Mouse (Mus musculus): ENCODE measurements around the gene Adora2a. TPM values are rescaled to one million over a fixed set of nuclear protein-coding genes. Genes with fewer than 3 reads are reported as not detected.

Adora2a gene
- polyA plus RNA-seq, 1 experiment from 2014 or later = 0.11 TPM

DNA sequence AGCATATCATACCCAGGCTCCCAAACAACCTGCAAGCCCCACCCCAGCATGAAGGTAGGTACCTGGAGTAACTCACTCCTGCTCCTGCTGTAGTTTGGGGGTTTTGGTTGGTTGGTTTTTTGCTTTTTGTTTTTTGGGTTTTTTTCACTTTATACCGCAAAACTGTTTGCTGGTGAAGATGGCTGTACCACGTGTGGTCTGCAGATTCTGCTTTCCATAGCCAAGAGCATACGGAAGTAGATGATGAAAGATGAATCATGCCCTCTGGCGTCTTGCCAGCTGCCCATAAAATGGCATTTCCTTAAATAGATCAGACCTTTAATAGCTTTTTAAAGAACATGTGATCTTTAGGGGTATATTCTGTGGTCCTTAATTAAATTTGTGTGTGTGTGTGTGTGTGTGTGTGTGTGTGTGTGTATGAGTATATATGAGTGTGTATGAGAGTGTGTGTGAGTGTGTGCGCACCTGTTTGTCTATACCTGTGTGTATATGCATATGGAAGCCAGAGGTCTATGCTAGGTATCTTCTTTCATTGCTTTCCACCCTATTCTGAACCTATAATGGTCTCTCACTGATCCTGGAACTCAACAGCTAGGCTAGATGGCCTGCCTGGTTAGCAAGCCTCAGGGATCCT, 16.8 kb upstream of the Adora2a start:
- H3K79me2 ChIP-seq (ENCODE audit: inconsistent target) = no peaks in the 10 kb centered on the region
- H3K4me3 ChIP-seq (ENCODE audit: inconsistent target) = no peak overlapping the region
- H3K27ac ChIP-seq = peak overlapping the region; percentile 54
- 20% methylated on average over 5 of the region's 5 CpGs for WGBS (ENCODE audit: missing documents)
- peaks cover 19% of the 10 kb centered on the region; the same call in 1 of the 2 replicates for H3K36me3 ChIP-seq (ENCODE audit: inconsistent target)

DNA sequence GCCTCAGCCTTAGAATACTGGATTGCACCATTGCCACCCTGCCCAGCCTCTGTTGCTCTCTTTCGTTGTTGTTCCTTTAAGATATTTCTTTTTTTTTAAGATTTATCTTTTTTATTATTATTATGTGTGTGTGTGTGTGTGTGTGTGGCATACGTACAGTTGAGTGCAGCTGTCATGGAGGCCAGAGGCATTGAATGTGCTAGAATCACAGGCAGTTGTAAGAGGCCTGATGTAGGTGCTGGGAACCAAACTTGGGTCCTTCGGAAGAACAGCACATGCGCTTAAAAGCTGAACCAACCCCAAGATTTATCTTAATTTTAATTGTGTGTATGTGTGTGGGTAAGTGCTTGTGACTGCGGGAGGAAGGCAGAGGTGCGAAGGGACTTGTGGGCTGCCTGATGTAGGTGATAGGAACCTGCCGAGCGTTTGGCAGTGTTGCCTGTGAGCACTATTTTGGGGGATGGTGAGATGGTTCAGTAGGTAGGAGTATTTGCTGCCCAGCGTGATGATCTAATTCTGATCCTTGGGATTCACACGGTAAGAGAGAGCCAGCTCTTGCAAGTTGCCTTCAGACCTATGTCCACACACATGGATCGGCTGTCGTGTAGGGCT, 15.4 kb upstream of the Adora2a start:
- 91% methylated on average over 12 of the region's 12 CpGs for WGBS (ENCODE audit: missing documents)
- Histone ChIP-seq H3K79me2 (ENCODE audit: inconsistent target) (no peaks in the 10 kb centered on the region), H3K27ac (no peak overlapping the region), H3K36me3 (ENCODE audit: inconsistent target) (peaks cover 10% of the 10 kb centered on the region; the same call in 1 of the 2 replicates), H3K4me3 (ENCODE audit: inconsistent target) (no peak overlapping the region)

GRCm38 (mm10) chr10:75301937-75302336, 14.7 kb upstream of the Adora2a start:
- WGBS (ENCODE audit: missing documents) = 56% methylated on average over 4 of the region's 4 CpGs
- peaks cover 16% of the 10 kb centered on the region for H3K36me3 ChIP-seq (ENCODE audit: inconsistent target)
- H3K79me2 ChIP-seq (ENCODE audit: inconsistent target) = no peaks in the 10 kb centered on the region
- H3K4me3 ChIP-seq (ENCODE audit: inconsistent target) = no peak overlapping the region
- H3K27ac ChIP-seq = no peak overlapping the region

DNA sequence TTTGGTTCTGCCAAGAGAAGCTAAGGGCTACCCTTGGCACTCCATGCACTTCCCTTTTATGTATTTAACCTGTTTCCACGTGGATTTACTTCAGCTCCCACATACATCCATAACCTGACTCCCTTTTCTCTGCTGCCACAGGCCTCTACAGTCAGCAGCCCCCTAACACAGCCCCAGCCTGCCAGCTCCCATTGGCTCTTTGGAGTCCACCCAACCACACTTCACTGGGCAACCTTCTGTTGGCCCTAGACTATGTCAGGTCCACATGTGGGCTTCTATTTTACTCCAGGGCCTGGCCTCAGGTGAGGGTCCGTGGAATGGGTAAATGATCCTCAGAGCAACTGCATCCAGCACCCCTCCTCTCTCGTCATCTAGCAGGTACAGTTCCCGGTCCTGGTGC, 14.1 kb upstream of the Adora2a start:
- Histone ChIP-seq H3K36me3 (ENCODE audit: inconsistent target) (peaks cover 22% of the 10 kb centered on the region), H3K27ac (no peak overlapping the region), H3K4me3 (ENCODE audit: inconsistent target) (no peak overlapping the region), H3K79me2 (ENCODE audit: inconsistent target) (no peaks in the 10 kb centered on the region)
- WGBS (ENCODE audit: missing documents) = 83% methylated on average over 4 of the region's 4 CpGs

DNA sequence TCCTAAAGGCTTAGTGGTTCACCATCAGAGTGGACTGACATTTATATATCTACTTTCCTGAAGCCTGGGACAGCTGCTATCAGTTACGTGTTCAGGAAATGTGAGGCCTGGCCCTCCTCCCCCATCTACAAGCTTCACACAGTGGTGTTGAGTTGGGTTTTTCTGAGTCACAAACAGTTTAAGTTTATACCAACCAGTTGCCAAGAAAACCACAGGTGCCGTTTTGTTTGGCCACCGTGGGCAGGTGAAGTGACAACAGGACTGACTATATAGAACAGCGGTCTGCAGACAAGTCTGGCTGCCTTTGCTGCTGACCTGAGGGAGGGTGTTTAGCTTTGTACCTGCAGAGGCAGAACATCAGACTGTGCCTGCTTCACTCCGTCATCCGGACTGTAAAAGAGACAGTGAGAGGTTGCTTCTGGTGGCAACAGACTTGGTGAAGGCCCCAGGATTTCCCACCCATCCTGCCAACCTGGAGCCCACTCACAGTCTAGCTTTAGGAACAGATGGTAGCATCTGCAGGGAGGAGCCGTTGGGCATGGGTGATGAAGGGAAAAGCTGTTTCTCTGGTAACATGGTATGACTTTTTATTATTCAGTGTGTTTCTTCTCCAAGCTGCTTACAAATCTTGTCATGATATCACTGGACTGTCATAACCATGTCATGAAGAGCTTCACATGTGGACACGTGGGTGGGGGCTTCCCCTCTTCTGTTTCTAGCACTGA, 13.2 kb upstream of the Adora2a start:
- Histone ChIP-seq H3K27ac (no peak overlapping the region), H3K36me3 (ENCODE audit: inconsistent target) (peaks cover 31% of the 10 kb centered on the region), H3K4me3 (ENCODE audit: inconsistent target) (no peak overlapping the region), H3K79me2 (ENCODE audit: inconsistent target) (no peaks in the 10 kb centered on the region)
- WGBS (ENCODE audit: missing documents) = 70% methylated on average over 8 of the region's 8 CpGs

DNA sequence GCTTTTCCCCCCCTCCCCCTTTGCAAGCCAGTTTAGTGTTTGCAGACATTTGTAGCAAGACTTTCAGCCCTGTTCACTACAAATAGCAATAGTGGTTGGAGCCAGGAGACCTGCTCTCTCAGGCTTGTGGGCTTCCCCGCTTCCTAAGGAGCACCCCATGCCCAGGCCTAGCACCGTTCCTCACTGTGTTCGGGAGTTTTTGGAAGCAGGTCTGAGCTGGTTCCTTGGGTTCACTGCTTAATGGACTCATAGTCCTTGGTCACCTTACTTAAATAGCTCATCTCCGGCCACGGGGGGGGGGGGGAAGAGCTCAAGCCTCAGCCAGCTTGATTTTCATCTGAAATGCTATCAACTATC, 12.7 kb upstream of the Adora2a start:
- H3K27ac ChIP-seq = no peak overlapping the region
- no peak overlapping the region for H3K4me3 ChIP-seq (ENCODE audit: inconsistent target)
- WGBS (ENCODE audit: missing documents) = 87% methylated on average over 5 of the region's 5 CpGs
- no peaks in the 10 kb centered on the region for H3K79me2 ChIP-seq (ENCODE audit: inconsistent target)
- peaks cover 37% of the 10 kb centered on the region for H3K36me3 ChIP-seq (ENCODE audit: inconsistent target)

DNA sequence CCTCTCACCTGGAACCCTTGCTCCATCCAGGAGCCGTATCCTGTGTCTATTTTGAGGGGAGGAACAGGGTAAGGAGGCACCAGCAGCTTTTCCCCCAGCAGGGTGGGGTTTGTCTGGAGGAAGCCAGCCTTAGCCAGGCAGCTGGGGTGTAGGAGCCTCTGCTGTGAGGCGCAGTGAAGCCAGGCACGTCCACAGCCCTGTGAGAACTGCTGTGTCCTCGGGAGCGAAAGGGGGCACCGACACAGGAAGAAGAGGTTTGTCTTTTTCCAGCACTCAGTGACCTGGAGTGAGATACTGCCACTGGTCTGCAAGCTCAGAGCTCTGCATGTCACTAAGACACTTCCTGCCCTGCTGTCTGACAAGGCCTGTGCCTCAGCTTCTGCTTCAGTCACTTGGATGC, 12.3 kb upstream of the Adora2a start:
- no peak overlapping the region for H3K27ac ChIP-seq
- H3K36me3 ChIP-seq (ENCODE audit: inconsistent target) = peaks cover 40% of the 10 kb centered on the region
- WGBS (ENCODE audit: missing documents) = 67% methylated on average over 6 of the region's 6 CpGs
- no peak overlapping the region for H3K4me3 ChIP-seq (ENCODE audit: inconsistent target)
- H3K79me2 ChIP-seq (ENCODE audit: inconsistent target) = no peaks in the 10 kb centered on the region

DNA sequence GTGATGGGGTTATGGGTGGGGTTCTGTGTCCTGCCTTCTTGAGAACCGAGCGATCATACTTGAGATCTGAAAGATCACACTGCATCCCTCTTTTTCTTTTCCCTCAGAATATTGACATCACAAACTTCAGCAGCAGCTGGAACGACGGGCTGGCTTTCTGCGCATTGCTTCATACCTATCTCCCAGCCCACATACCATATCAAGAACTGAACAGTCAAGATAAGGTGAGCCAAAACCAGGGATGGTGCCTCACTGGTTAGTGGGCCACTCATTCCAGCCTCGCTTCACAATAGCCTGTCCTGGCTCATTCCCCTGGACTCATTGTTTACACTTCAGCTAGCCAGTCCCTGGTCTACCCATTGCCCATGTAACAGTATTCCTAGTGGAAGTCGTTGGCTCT, 9.5 kb upstream of the Adora2a start:
- peaks cover 58% of the 10 kb centered on the region for H3K36me3 ChIP-seq (ENCODE audit: inconsistent target)
- no peak overlapping the region for H3K4me3 ChIP-seq (ENCODE audit: inconsistent target)
- 90% methylated on average over 3 of the region's 7 CpGs for WGBS (ENCODE audit: missing documents)
- no peak overlapping the region for H3K27ac ChIP-seq
- no peaks in the 10 kb centered on the region for H3K79me2 ChIP-seq (ENCODE audit: inconsistent target)

DNA sequence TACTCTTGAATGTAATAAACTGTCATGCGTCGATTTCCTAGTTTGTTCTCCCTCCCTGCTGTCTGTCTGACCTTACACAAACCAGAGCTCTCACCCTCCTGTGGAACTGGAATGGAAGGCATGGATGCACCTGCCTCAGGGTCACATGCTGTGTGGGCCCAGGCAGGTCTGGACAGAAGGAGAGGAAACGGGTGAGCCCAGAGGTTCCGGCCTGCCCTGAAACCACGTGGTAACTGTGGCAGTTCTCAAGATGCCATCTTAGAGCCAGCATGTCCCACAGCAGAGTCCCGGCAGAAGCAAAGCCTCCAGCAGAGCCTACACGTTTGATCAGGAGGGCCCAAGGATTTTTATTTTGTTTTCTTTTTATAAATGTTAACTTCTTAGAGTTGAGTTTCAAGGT, 4.3 kb upstream of the Adora2a start:
- Histone ChIP-seq H3K79me2 (ENCODE audit: inconsistent target) (no peaks in the 10 kb centered on the region), H3K36me3 (ENCODE audit: inconsistent target) (peaks cover 39% of the 10 kb centered on the region), H3K27ac (no peak overlapping the region), H3K4me3 (ENCODE audit: inconsistent target) (no peak overlapping the region)
- WGBS (ENCODE audit: missing documents) = 49% methylated on average over 7 of the region's 7 CpGs

GRCm38 (mm10) chr10:75314190-75314980, 2.3 kb upstream of the Adora2a start:
- Histone ChIP-seq H3K79me2 (ENCODE audit: inconsistent target) (no peaks in the 10 kb centered on the region), H3K27ac (no peak overlapping the region), H3K4me3 (ENCODE audit: inconsistent target) (no peak overlapping the region), H3K36me3 (ENCODE audit: inconsistent target) (peaks cover 18% of the 10 kb centered on the region)
- 61% methylated on average over 6 of the region's 6 CpGs for WGBS (ENCODE audit: missing documents)

DNA sequence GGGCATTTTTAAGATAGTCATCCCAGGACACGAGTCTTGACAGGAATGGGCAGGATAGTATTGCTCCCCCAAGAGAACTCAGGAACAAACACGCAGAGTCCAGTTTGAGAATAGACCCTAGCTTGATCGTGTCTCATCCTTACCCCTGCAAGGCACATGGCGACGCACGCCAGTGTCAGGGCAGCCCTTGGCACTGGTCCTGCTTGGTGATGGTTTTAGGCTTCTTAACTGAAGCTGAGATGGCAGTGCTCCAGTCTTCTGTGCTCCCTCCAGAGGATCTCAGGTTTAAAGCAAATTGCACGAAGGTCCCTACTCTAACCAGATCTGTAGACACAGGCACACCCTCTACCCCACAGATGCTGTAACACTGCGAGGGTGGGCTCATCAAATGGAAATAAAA, 921 bp upstream of the Adora2a start:
- Histone ChIP-seq H3K36me3 (ENCODE audit: inconsistent target) (peaks cover 5% of the 10 kb centered on the region; the same call in 1 of the 2 replicates), H3K79me2 (ENCODE audit: inconsistent target) (no peaks in the 10 kb centered on the region), H3K27ac (no peak overlapping the region), H3K4me3 (ENCODE audit: inconsistent target) (no peak overlapping the region)
- WGBS (ENCODE audit: missing documents) = 69% methylated on average over 8 of the region's 8 CpGs

DNA sequence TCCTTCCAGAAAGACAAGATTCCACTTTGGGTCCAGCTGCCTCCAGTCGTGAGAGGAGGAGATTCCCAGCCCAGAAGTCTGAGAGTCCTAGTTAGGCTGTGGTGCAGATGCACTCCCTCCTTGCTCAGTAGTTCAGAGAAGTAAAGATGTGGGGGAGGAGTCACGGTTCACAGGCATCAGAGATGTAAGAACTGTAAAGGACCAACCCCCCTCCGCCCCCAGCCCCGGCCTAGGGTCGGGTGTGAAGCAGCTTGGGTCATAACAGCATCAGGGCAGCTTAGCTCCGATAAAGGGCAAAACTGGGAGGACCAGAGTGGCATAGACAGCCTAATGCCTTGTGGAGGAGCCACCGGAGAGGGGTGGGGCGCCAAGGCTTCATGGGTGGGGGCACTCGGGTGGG, 205 bp upstream of the Adora2a start:
- Histone ChIP-seq H3K27ac (no peak overlapping the region), H3K4me3 (ENCODE audit: inconsistent target) (no peak overlapping the region), H3K79me2 (ENCODE audit: inconsistent target) (no peaks in the 10 kb centered on the region), H3K36me3 (ENCODE audit: inconsistent target) (no peaks in the 10 kb centered on the region)
- 11% methylated on average over 9 of the region's 9 CpGs for WGBS (ENCODE audit: missing documents)

DNA sequence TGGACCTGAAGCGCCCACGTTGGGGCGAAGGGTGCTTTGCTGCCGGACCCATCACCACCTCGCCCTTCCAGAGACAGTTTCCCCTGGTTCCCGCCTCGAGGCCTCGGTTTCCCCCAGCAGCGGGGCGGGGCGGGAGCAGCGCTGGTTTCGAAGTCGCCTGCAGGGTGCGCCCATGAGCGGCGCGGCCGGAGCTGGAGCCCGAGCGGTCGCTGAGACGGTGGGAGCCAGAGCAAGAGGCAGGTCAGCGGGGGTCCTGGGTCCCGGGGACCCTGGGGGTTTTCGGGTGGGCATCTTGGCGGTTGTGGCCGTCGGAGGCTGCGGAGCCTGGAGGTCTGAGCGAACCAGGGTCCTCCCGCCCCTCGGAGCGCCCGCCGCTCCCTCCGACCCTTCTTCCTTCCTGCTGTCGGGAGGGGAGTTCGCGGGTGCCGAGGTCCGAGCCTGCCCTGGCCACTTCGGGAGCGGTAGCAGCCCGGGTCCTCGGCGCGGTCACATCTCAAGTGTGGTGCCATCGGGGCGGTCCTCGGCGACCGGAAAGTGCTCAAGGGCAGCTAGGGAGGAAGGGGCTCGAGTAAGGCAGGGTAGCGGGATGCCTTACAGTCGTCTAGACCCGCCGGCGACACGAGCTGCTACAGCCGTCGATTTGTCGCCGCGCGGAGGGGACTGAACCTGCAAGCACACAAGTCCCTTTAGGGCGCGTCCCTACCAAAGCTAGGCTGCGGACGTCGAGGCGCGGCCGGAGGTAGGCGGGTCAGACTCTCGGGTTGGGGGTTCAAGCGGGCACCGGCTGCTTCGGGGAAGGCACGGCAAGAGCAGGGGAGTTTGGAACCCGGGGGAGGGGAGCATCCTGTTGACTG, 458 bp downstream of the Adora2a start:
- Histone ChIP-seq H3K36me3 (ENCODE audit: inconsistent target) (no peaks in the 10 kb centered on the region), H3K79me2 (ENCODE audit: inconsistent target) (no peaks in the 10 kb centered on the region), H3K27ac (no peak overlapping the region), H3K4me3 (ENCODE audit: inconsistent target) (no peak overlapping the region)
- WGBS (ENCODE audit: missing documents) = 2% methylated on average over 81 of the region's 81 CpGs

- H3K4me3 ChIP-seq (ENCODE audit: inconsistent target) = no peak overlapping the region
- WGBS (ENCODE audit: missing documents) = 62% methylated on average over 6 of the region's 6 CpGs
- H3K27ac ChIP-seq = no peak overlapping the region
- H3K36me3 ChIP-seq (ENCODE audit: inconsistent target) = no peaks in the 10 kb centered on the region
- H3K79me2 ChIP-seq (ENCODE audit: inconsistent target) = no peaks in the 10 kb centered on the region
Measured at GRCm38 (mm10) chr10:75318206-75318605, 1.5 kb downstream of the Adora2a start.

Measured in macrophage (primary cell).